Mouse (Mus musculus) kidney, adult 2 months (tissue): ENCODE measurements around the gene Olfr212. TPM values are rescaled to one million over a fixed set of nuclear protein-coding genes. Genes with fewer than 3 reads are reported as not detected.
"Not testable (repeated sequence)": the region's sequence is repeated elsewhere in the genome, so short reads cannot be mapped to it uniquely, and the experiment has no call there.

Experiments used
- DNase-seq: peaks from one replicate; pipeline ENCODE4 v3.0.0; 2021
- H3K27ac ChIP-seq: fragments of 200-500 bp; 2 replicates; pipeline ENCODE4 v1.5.1; 2012; ENCODE audit warnings: low read depth, low read length, control low read depth, inconsistent platforms; ENCODE audit not compliant: insufficient read depth
- H3K27me3 ChIP-seq: fragments of 200-500 bp; replicated peaks from 2 replicates; pipeline ENCODE4 v1.6.1; 2012; ENCODE audit warnings: mild to moderate bottlenecking, moderate library complexity, low read length, inconsistent platforms; ENCODE audit not compliant: control insufficient read depth, insufficient read depth
- H3K36me3 ChIP-seq: fragments of 200-500 bp; 2 replicates; pipeline ENCODE4 v1.6.1; 2012; ENCODE audit warnings: mild to moderate bottlenecking, moderate library complexity, low read length, inconsistent platforms; ENCODE audit not compliant: control insufficient read depth, insufficient read depth
- H3K4me1 ChIP-seq: fragments of 200-500 bp; 2 replicates; pipeline ENCODE4 v1.6.1; 2011; ENCODE audit warnings: low read length; ENCODE audit not compliant: control insufficient read depth, insufficient read depth
- H3K4me3 ChIP-seq: fragments of 200-500 bp; 2 replicates; pipeline ENCODE4 v1.5.1; 2011; ENCODE audit warnings: mild to moderate bottlenecking, low read depth, low read length, control low read depth; ENCODE audit not compliant: insufficient read depth
- CTCF ChIP-seq: fragments of 200-500 bp; conservative IDR thresholded peaks from 2 replicates; pipeline ENCODE4 v1.5.1; 2011; ENCODE audit warnings: low read depth, mild to moderate bottlenecking, control low read depth, low read length, moderate library complexity, mixed read lengths; ENCODE audit not compliant: insufficient read depth, insufficient read length
- POLR2A ChIP-seq: fragments of 200-500 bp; IDR thresholded peaks from one replicate; pipeline ENCODE4 v1.6.1; 2011; ENCODE audit warnings: low read depth, low read length, control low read depth
- WGBS: fragments of 180-500 bp; shearing (Covaris S2); methylation state at CpG from one replicate; pipeline ENCODE4 v1.1.7; 2018; 5-methylcytosine and 5-hydroxymethylcytosine counted together
- polyA plus RNA-seq: library from polyadenylated mRNA; depleted of rRNA; stranded (reverse); fragments of >200 nt; gene quantifications from 2 replicates; pipeline ENCODE4 v1.2.3, GENCODE M21; 2012

Olfr212 gene
- polyA plus RNA-seq, 1 experiment, result not detected

DNA sequence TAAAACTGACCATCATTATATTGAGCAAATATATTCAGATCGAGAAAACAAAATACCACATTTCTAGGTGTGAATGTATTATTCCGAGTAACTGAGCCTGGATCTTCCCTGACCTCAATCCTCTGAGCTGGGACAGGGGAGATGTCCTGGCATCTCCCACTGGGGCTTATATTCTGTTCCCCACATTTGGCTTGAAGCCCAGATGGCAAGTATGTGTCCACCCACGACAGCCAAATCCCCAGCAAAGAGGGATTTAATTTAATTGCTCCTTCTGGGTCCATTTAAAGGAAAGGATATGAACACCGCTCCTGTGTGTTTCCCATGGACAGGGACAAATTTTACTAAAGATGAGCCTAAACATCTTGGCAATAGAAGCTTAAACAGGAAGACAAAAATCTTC, 17.5 kb upstream of the Olfr212 start, which contains the start of gene Olfr211:
Gene Olfr211, plus strand, starts transcription at position 301 of the 400 bp plus-strand sequence.
- H3K27me3 ChIP-seq, result no peaks in the 10 kb centered on the region
- H3K36me3 ChIP-seq, result no peaks in the 10 kb centered on the region
- WGBS, result 71% methylated on average over 4 of the region's 4 CpGs
- no peak within 1 kb of the TSS for H3K27ac ChIP-seq
- H3K4me1 ChIP-seq, result no peaks in the 10 kb centered on the region
- DNase-seq, result no peak
- TF ChIP-seq CTCF (no peak), POLR2A (no peak)
- H3K4me3 ChIP-seq, result no peak within 1 kb of the TSS

DNA sequence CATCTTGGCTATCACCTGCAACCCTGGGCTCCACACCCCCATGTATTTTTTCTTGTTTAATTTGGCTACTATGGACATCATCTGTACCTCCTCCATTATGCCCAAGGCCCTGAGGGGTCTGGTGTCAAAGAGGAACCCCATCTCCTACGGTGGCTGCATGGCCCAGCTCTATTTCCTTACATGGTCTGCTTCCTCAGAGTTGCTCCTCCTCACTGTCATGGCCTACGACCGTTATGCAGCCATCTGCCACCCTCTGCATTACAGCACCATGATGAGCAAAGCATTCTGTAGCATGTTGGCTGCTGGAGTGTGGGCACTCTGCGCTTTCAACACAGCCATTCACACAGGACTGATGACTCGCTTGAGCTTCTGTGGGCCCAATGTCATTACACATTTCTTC, 12.6 kb upstream of the Olfr212 start:
- H3K4me3 ChIP-seq, result no peak overlapping the region
- DNase-seq, result no peak
- TF ChIP-seq CTCF (no peak), POLR2A (no peak)
- H3K27me3 ChIP-seq, result no peaks in the 10 kb centered on the region
- no peaks in the 10 kb centered on the region for H3K36me3 ChIP-seq
- no peak overlapping the region for H3K27ac ChIP-seq
- no peaks in the 10 kb centered on the region for H3K4me1 ChIP-seq
- 84% methylated on average over 5 of the region's 5 CpGs for WGBS

DNA sequence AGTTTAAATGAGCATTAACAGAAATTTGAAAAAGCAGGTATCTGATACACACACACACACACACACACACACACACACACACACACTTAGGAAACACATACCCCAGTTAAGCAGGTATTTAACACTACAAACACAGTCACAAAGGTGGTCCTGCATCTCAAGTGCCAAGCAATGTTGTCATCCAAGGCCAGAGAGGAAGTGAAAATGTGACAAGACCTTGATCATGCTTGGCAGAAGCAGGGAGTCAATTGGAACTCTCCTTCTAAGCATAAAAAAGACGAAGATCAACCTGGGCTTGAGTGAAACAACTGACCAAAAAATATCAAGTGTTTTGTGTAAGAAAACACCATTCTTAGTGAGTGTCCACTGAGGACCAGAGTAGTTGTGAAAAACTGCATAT, 10.4 kb upstream of the Olfr212 start:
- 86% methylated on average over 1 of the region's 1 CpGs for WGBS
- no peaks in the 10 kb centered on the region for H3K27me3 ChIP-seq

DNA sequence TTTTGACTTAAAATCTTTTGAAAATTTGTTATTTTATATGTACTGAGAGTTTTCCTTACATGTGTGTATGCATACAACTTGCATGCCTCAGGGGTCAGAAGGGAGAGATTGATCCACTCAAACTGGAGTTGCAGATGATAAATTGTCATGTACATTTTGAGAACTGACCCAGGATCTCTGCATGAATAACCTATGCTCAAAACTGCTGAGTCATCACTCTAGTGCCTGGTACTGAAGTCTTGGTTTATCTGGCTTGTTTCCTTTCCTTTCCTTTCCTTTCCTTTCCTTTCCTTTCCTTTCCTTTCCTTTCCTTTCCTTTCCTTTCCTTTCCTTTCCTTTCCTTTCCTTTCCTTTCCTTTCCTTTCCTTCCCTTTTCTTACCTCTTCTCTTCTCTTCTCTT, 8.5 kb downstream of the Olfr212 start:
- Histone ChIP-seq H3K4me3 (no peak overlapping the region), H3K27ac (no peak overlapping the region), H3K36me3 (no peaks in the 10 kb centered on the region), H3K27me3 (no peaks in the 10 kb centered on the region), H3K4me1 (no peaks in the 10 kb centered on the region)
- no peak for DNase-seq
- no peak for TF ChIP-seq CTCF
- TF ChIP-seq POLR2A, result no peak

More for the DNA sequence above, 10.4 kb upstream of the Olfr212 start:
- TF ChIP-seq CTCF (no peak), POLR2A (no peak)
- Histone ChIP-seq H3K4me3 (no peak overlapping the region), H3K36me3 (no peaks in the 10 kb centered on the region), H3K4me1 (no peaks in the 10 kb centered on the region), H3K27ac (no peak overlapping the region)
- no peak for DNase-seq

DNA sequence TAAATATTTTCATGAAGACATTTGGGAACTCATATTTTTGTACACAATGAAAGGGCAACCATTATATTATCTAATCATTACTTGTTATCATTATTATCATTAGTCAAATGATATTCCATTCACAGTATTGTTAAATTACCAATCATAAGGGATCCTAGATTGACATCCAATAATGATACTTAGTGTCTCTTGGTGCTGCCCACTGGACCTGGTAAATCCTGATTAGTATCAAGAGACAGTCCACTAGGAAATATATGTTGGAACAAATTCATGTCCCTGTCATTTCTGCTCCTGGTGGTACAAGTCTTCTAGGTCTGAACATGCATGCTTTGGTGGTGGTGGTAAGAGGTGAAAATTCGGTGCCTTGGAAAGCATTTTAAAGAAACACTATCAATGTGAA, 31.8 kb downstream of the Olfr212 start, which contains the start of gene Olfr213:
Gene Olfr213, plus strand, starts transcription at position 301 of the 400 bp plus-strand sequence.
- TF ChIP-seq POLR2A (no peak), CTCF (no peak)
- 85% methylated on average over 1 of the region's 1 CpGs for WGBS
- Histone ChIP-seq H3K4me3 (no peak within 1 kb of the TSS), H3K27ac (no peak within 1 kb of the TSS), H3K36me3 (no peaks in the 10 kb centered on the region), H3K4me1 (no peaks in the 10 kb centered on the region), H3K27me3 (no peaks in the 10 kb centered on the region; the same call in 1 of the 2 replicates)
- DNase-seq, result no peak

DNA sequence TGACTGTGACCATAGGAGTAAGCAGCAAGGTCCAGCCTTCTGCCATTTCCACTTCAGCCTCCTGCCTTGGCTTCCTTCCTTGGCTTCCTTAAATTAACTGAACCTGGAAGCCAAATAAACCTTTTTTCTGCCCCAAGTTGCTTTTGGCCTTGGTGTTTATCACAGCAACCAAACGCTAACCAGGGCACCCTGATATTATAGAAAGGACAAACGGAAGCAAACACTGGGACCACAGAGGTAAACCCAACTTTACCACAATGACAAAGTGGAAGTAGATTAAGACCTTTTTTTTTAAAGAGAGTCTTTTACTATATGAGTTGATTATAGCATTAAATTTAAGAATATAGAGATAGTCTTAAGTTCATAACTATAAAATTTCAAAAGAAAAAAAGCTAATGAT, 36.2 kb downstream of the Olfr212 start:
- Histone ChIP-seq H3K36me3 (no peaks in the 10 kb centered on the region), H3K27me3 (no peaks in the 10 kb centered on the region; the same call in 1 of the 2 replicates), H3K4me3 (no peak overlapping the region), H3K27ac (no peak overlapping the region), H3K4me1 (no peaks in the 10 kb centered on the region)
- DNase-seq, result no peak
- TF ChIP-seq POLR2A (no peak), CTCF (no peak)
- WGBS, result 89% methylated on average over 2 of the region's 2 CpGs

- H3K4me3 ChIP-seq, H3K27ac ChIP-seq, H3K27me3 ChIP-seq, H3K4me1 ChIP-seq, H3K36me3 ChIP-seq, DNase-seq: not testable (repeated sequence)
- 96% methylated on average over 11 of the region's 11 CpGs for WGBS
These were observed 44.5 kb downstream of the Olfr212 start, which contains the start of gene Gm5580 for GRCm38 (mm10) chr6:116550841-116551240. Gm5580 (plus strand) TSS chr6:116551141.

- no peak for TF ChIP-seq POLR2A
- no peak for TF ChIP-seq CTCF
- 39% methylated on average over 1 of the region's 1 CpGs for WGBS
- Histone ChIP-seq H3K27ac (no peak within 1 kb of the TSS), H3K4me1 (no peaks in the 10 kb centered on the region), H3K4me3 (no peak within 1 kb of the TSS), H3K27me3 (no peaks in the 10 kb centered on the region), H3K36me3 (no peaks in the 10 kb centered on the region)
- no peak for DNase-seq
These were observed 47.6 kb downstream of the Olfr212 start, which contains the start of gene Olfr214 for GRCm38 (mm10) chr6:116553935-116554334. Olfr214 (plus strand) TSS chr6:116554235.
